Mouse (Mus musculus): ENCODE measurements around the gene Frg2f1. TPM values are rescaled to one million over a fixed set of nuclear protein-coding genes. Genes with fewer than 3 reads are reported as not detected.

Frg2f1 gene
- total RNA-seq, 2 experiments from 2014 or later: 25.5 to 25.7 TPM

- H3K27ac ChIP-seq: no peak overlapping the region
- DNase-seq (ENCODE audit: low spot score in 2 of 2): no peak
- peak; percentile 31 for TF ChIP-seq CTCF (conservative IDR thresholded peaks at IDR 0.05)
- H3K4me3 ChIP-seq: no peak overlapping the region
These were observed 56.3 kb downstream of the Frg2f1 start for GRCm38 (mm10) chr4:119483051-119483450.

Other genes with a start within 250 kb of the Frg2f1 start
- gene Ybx1, start 244.9 kb downstream of the Frg2f1 start, total RNA-seq (2021): 100 to 1,000 TPM; 266 to 269 TPM
- 10 to 100 TPM; 14.7 to 16.0 TPM for gene Ppih, start 219.0 kb downstream of the Frg2f1 start, total RNA-seq (2021)
- gene Ccdc30, start 124.0 kb downstream of the Frg2f1 start, total RNA-seq (2021): 10 to 100 TPM; 24.8 to 25.8 TPM
- 1 to 10 TPM; 7.0 to 7.2 TPM for gene Ppcs, start 117.1 kb downstream of the Frg2f1 start, total RNA-seq (2021)
- under 1 TPM; 0.39 to 0.41 TPM for gene Zmynd12, start 116.7 kb downstream of the Frg2f1 start, total RNA-seq (2021)
- gene Rimkla, start 46.9 kb downstream of the Frg2f1 start, total RNA-seq (2021): 10 to 100 TPM; 13.3 to 14.1 TPM
- gene Foxj3, start 2.5 kb downstream of the Frg2f1 start, total RNA-seq (2021): 10 to 100 TPM; 76.7 to 80.3 TPM
- not detected for gene Guca2a, start 98.2 kb upstream of the Frg2f1 start, total RNA-seq (2021)
- gene Guca2b, start 119.4 kb upstream of the Frg2f1 start, total RNA-seq (2021): not detected
- 10 to 100 TPM; 46.5 to 54.8 TPM for gene Hivep3, start 194.3 kb upstream of the Frg2f1 start, total RNA-seq (2021)

All from layer of hippocampus, adult 2 months (tissue).